Mouse (Mus musculus): ENCODE results near the gene Otud5.
A peak's percentile ranks its signal among the peaks of the same experiment; 100 is the strongest.
"Not testable (repeated sequence)": the region's sequence is repeated elsewhere in the genome, so short reads cannot be mapped to it uniquely, and the experiment has no call there.

Otud5 gene

DNA sequence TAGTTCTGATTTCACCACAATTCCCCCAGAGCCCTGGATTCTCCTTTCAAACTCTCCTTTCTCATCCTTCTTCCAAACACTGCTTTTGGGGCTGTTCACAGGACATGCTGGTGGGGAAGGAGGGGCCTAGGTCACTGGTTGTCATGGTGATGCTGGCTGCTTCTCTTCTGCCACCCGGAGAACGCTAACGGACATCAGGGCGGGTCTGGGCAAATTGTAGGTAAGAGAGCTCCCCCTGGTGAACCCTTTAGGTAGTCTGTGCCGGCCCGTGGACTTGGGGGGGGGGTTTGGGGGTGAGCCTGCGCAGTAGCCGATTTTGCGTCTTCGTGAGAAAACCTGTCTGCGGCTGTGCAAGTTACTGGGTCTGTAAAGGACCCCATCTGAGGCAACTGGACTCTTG, 38.7 kb downstream of the Otud5 start:
- no peak for DNase-seq (ENCODE audit: low read depth, low spot score)

DNA sequence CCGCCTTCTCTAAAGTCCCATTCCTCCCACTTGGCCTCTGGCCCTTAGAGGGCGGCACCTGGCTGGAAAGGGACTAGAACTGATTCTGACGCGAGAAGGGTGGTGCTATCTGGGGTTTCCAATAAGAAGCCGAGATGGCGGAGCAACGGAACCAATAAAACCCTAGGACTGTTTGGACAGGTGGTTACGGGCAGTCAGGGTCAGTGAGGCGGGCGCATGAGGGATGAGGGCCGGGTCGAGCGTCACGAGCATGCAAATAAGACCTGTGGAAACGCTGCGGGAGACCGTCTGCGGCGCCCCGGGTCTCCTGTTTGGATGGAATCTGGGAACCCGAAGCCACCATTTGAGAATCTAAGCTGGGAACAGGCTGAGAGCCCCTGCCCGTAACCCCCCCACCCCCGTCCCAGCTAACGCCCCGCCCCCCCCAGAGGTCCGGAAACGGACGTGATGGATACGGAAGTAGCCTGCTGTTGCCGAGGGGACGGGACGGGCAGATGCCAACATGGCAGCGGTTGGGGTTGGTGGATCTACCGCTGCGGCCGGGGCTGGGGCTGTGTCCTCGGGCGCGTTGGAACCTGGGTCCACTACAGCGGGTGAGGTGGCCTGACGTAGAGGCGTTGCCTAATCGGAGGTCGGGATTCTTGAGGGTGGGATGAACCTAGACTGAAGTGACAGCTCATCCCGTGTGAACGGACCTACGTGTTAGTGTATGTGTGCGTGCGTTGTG, 42.8 kb downstream of the Otud5 start, which contains the start of gene Slc35a2:
TSS of gene Slc35a2 (plus strand) at position 188 of the 727 bp plus-strand sequence.
- DNase-seq (ENCODE audit: low read depth, low spot score): peak; percentile 52

DNA sequence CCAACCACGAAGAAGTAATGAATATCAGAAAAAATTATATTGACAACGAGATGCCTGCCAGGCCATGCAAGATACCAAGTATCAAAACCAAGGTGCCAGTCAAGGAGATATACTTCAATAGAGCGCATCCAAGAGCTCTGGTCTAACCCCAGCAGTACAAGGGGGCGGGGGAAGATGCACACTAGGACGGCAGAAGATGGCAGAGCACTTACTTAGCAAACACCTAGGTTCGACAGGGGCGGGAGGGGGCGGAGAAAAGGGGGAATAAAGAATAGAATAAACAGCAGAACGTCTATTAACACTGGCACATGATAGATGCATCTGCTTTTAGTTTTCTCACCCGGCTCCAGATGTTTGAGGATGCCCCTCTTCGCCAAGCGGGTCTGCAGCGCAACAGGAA, 57.0 kb downstream of the Otud5 start:
- DNase-seq (ENCODE audit: low read depth, low spot score): no peak

DNA sequence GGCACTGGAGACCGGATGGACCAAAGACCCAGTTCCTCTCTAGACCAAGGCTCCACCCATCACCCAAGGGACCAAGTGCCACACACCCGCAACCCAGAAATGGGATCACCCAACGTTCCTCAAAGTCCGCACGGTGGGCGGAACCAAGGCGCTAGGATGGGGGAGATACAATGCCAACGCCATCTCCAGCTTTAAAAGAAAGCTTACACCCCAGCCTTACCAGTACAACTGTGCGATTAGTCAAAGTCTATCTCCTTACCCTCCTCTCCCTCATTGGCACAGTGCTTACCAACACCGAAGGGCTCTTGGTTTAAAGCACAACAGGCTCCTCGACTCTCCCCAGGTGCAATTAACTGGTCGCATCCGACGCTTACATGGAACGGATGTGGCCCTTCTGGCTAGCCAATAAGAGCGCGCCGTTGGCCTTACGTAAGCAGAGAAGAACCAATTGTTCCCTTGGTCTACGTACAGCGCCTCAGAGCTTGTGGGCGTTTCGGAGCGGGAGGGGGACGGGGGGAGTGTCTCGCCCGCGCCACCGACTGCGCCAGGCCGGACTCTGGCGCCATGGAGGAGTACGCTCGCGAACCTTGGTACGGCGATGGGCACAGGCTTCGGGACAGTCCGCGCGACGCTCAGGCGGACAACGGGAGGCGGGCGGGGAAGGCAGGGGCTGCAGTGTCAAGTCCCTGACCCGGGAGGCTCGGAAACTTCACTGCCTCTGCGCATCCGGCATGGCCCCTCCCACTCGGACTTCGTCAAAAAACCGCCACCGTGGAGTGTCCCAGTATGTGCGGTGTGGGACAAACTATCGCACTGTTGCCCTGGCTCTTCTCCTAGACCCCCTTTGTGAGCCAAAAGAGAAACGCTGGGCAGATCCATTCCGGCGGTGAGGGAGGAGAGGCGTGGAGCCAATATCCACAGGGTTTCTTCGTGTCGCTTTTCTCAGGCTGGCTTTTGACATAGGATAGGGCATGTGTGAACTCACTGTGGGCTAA, 58.0 kb downstream of the Otud5 start, which contains the start of the genes Pqbp1 and Timm17b:
TSS of gene Pqbp1 (minus strand) at position 390 of the 995 bp plus-strand sequence.
TSS of gene Timm17b (plus strand) at position 478 of the 995 bp plus-strand sequence.
- peak; percentile 82 for DNase-seq (ENCODE audit: low read depth, low spot score)

DNA sequence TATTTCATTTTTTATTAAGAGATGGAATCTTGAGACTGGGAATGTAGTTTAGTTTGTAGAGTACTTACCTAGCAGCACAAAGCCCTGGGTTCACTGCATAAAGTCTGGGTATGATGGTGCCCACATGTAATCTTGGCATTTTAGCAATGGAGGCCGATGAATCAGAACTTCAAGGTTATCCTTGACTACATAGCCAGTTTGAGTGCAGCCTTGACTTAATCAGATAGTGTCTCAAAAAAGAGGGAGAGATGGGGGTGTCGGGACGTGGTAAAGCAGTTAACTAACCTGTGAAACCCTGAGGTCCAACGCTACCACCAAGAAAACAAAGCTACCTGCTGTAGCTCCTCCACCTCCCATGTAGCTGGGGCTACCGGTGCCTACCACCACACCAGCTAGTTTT, 63.3 kb downstream of the Otud5 start:
- DNase-seq (ENCODE audit: low read depth, low spot score): no peak

DNA sequence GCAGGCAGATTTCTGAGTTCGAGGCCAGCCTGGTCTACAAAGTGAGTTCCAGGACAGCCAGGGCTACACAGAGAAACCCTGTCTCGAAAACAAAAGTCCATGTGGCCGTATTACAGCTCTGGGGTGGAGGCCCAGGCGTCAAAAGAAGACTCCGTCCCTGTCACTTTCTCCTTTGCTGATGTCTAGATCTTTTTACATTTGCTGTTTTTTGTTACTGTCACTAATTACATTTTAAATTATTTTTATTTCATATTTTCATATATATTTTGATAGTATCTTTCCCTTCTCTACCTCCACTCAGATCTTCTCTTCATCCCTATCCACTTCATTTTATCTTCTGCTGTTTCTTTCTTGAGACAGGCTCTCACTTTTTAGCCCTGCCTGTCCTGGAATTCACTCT, 66.6 kb downstream of the Otud5 start, which contains the start of gene Gm10491:
TSS of gene Gm10491 (minus strand) at position 101 of the 400 bp plus-strand sequence.
- DNase-seq (ENCODE audit: low read depth, low spot score): no peak

DNA sequence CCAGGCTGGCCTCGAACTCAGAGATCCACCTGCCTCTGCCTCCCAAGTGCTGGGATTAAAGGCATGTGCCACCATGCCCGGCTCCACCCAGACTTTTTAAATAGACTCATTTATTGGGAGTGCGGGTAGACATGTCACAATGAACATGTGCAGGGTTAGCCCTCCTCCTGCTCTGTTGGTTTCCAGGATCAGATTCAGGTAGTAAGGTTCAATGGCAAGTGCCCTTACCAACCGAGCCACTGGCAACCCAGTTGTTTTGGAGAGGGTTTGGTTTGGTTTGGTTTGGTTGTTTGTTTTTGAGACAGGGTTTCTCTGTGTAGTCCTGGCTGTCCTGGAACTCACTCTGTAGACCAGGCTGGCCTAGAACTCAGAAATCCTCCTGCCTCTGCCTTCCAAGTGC, 68.1 kb downstream of the Otud5 start, which contains the start of gene Gm10490:
TSS of gene Gm10490 (plus strand) at position 301 of the 400 bp plus-strand sequence.
- not testable (repeated sequence) for DNase-seq (ENCODE audit: low read depth, low spot score)

DNA sequence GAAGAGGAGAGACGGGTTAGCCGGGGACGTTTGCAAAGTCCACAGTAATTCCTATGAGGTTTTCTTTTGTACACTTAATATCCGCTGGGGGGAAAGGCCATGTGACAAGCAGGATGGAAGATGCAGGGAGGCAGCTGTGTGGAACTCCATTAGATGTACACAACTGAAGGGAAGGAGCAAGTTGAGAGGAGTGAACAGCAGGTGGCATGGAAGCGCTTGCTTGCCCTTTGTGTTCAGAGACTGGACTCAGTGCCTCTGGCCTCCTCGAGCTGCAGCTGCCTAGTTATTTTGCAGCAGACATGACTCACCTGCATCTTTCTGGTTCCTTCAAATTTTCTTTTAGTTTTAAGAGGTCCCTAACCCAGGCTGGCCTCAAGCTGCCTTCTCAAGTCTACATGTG, 69.3 kb downstream of the Otud5 start:
- DNase-seq (ENCODE audit: low read depth, low spot score): no peak

DNA sequence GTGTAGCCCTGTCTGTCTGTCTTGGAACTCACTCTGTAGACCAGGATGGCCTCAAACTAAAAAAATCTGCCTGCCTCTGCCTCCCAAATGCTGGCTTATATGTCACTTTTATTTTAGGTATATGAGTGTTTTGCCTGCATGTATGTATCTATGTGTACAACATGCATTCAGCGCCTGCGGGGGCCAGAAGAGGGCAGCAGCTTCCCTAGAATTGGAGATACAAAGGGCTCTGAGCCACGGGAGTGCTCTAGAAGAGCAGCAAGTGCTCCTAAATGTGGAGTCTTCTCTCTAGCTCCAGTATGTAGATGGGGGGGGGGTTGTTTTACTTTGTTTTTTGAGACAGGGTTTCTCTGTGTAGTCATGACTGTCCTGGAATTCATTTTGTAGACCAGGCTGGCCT, 74.5 kb downstream of the Otud5 start:
- not testable (repeated sequence) for DNase-seq (ENCODE audit: low read depth, low spot score)

DNA sequence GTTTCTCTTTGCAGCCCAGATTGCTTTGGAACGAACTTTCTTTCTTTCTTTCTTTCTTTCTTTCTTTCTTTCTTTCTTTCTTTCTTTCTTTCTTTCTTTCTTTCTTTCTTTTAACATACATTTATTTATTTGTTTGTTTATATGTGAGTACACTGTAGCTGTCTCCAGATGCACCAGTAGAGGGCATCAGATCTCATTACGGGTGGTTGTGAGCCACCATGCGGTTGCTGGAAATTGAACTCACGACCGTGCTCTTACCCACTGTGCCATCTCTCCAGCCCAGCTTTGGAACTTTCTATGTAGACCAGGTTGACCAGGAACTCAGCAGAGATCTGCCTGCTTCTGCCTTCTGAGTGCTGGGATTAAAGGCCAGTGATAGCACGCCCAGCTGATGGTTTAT, 76.8 kb downstream of the Otud5 start:
- not testable (repeated sequence) for DNase-seq (ENCODE audit: low read depth, low spot score)

DNA sequence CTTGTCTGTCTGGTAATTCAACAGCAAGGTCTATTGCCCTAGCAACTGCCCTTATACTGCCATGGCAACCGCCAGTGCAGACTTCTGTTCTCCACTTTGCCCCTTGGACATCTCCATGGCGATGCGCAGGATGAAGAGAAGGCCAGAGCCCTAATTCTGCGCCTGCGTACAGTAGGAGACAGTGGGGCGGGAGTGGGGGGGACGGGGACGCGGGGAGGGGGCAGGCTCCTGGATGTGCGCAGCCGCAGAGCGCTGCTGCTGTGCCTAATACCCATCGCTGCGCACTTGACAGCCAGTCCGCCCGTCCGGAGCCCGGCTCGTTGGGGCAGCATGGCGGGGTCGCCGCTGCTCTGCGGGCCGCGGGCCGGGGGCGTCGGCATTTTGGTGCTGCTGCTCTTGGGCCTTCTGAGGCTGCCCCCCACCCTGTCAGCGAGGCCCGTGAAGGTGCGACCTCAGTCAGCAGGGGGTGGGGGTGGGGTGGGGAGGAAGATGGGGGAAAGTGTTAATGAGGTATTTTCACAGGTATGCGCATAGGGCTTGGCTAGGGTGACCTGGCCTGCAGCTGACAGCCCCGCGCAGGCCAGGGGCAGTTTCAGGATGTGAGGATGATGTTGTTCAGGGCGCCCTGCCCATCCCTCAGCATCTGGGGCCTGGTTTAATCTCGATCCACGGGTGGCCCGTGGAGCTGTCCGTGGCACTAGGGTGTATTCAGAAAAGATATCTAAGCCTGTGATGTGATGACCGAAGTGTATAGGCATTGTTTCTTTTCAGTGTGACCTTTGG, 78.6 kb downstream of the Otud5 start, which contains the start of gene Pcsk1n:
TSS of gene Pcsk1n (plus strand) at position 222 of the 783 bp plus-strand sequence.
- no peak for DNase-seq (ENCODE audit: low read depth, low spot score)

DNA sequence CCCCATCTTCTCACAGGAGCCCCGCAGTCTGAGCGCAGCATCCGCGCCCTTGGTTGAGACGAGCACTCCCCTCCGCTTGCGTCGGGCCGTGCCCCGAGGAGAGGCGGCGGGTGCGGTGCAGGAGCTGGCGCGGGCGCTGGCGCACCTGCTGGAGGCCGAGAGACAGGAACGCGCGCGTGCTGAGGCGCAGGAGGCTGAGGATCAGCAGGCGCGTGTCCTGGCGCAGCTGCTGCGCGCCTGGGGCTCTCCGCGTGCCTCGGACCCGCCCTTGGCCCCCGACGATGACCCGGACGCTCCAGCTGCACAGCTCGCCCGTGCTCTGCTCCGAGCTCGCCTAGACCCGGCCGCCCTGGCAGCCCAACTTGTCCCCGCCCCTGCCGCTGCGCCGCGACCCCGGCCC, 80.9 kb downstream of the Otud5 start:
- no peak for DNase-seq (ENCODE audit: low read depth, low spot score)

Data from c-Kit-negative CD71-positive TER-119-positive erythroid progenitor cells, embryonic 14.5 days (primary cell).